Mouse (Mus musculus): Measurements from ENCODE around the gene Tbx10. TPM values are rescaled to one million over a fixed set of nuclear protein-coding genes. Genes with fewer than 3 reads are reported as not detected.
"Not testable (repeated sequence)": the region's sequence is repeated elsewhere in the genome, so short reads cannot be mapped to it uniquely, and the experiment has no call there.

Tbx10 gene
- polyA plus RNA-seq, 2 experiments: 0.28 to 0.37 TPM

- WGBS (ENCODE audit: insufficient replicate concordance): 34% methylated on average over 4 of the region's 4 CpGs
- no peak for DNase-seq (ENCODE audit: low read depth in 3 of 3, low spot score in 3 of 3)
- no peak overlapping the region for H3K9ac ChIP-seq (replicated peaks)
- no peaks in the 10 kb centered on the region for H3K27me3 ChIP-seq (ENCODE audit: control insufficient read depth, insufficient read depth, low read length)
- no peaks in the 10 kb centered on the region for H3K4me1 ChIP-seq (replicated peaks; ENCODE audit: control insufficient read depth in 2 of 2, insufficient read depth in 2 of 2, low read length in 1 of 2)
- H3K4me2 ChIP-seq (ENCODE audit: low read depth): no peak overlapping the region
- H3K9me3 ChIP-seq (ENCODE audit: control insufficient read depth, low read length): no peaks in the 10 kb centered on the region
- H3K27ac ChIP-seq: no peak overlapping the region
- no peak overlapping the region for H3K4me3 ChIP-seq (ENCODE audit: insufficient read depth in 1 of 2, low read depth in 2 of 2, low read length in 2 of 2)
- TF ChIP-seq EP300 (IDR thresholded peaks at IDR 0.05; ENCODE audit: low read depth) (no peak), CTCF (IDR thresholded peaks at IDR 0.05; ENCODE audit: low read depth) (no peak)
- H3K36me3 ChIP-seq (replicated peaks; ENCODE audit: control insufficient read depth, insufficient read depth, low read depth): no peaks in the 10 kb centered on the region
- no peak for ATAC-seq (ENCODE audit: insufficient read depth)
Measured at GRCm38 (mm10) chr19:3955804-3956203, 36.7 kb upstream of the Tbx10 start.

- H3K4me1 ChIP-seq (replicated peaks; ENCODE audit: control insufficient read depth in 2 of 2, insufficient read depth in 2 of 2, low read length in 1 of 2); H3K4me2 ChIP-seq (ENCODE audit: low read depth); H3K27ac ChIP-seq; H3K27me3 ChIP-seq (ENCODE audit: control insufficient read depth, insufficient read depth, low read length); H3K9me3 ChIP-seq (ENCODE audit: control insufficient read depth, low read length); H3K9ac ChIP-seq (replicated peaks); H3K4me3 ChIP-seq (ENCODE audit: insufficient read depth in 1 of 2, low read depth in 2 of 2, low read length in 2 of 2); H3K36me3 ChIP-seq (replicated peaks; ENCODE audit: control insufficient read depth, insufficient read depth, low read depth); DNase-seq (ENCODE audit: low read depth in 3 of 3, low spot score in 3 of 3); ATAC-seq (ENCODE audit: insufficient read depth): not testable (repeated sequence)
- WGBS (ENCODE audit: insufficient replicate concordance): 56% methylated on average over 5 of the region's 5 CpGs
Measured at GRCm38 (mm10) chr19:3957296-3958036, 35.1 kb upstream of the Tbx10 start.

- TF ChIP-seq EP300 (IDR thresholded peaks at IDR 0.05; ENCODE audit: low read depth): no peak
- no peak for TF ChIP-seq CTCF (IDR thresholded peaks at IDR 0.05; ENCODE audit: low read depth)
- no peak for ATAC-seq (ENCODE audit: insufficient read depth)
- Histone ChIP-seq H3K36me3 (replicated peaks; ENCODE audit: control insufficient read depth, insufficient read depth, low read depth) (no peaks in the 10 kb centered on the region), H3K4me2 (ENCODE audit: low read depth) (no peak within 1 kb of the TSS), H3K9me3 (ENCODE audit: control insufficient read depth, low read length) (no peaks in the 10 kb centered on the region), H3K27ac (no peak within 1 kb of the TSS), H3K9ac (replicated peaks) (no peak within 1 kb of the TSS), H3K27me3 (ENCODE audit: control insufficient read depth, insufficient read depth, low read length) (no peaks in the 10 kb centered on the region), H3K4me1 (replicated peaks; ENCODE audit: control insufficient read depth in 2 of 2, insufficient read depth in 2 of 2, low read length in 1 of 2) (no peaks in the 10 kb centered on the region), H3K4me3 (ENCODE audit: insufficient read depth in 1 of 2, low read depth in 2 of 2, low read length in 2 of 2) (no peak within 1 kb of the TSS)
- 63% methylated on average over 4 of the region's 4 CpGs for WGBS (ENCODE audit: insufficient replicate concordance)
- no peak for DNase-seq (ENCODE audit: low read depth in 3 of 3, low spot score in 3 of 3)
Measured at GRCm38 (mm10) chr19:3958470-3958869, 34.1 kb upstream of the Tbx10 start, which contains the start of gene Aldh3b3. TSS of gene Aldh3b3 (plus strand) at chr19:3958645.

- no peak overlapping the region for H3K27ac ChIP-seq
- no peak for ATAC-seq (ENCODE audit: insufficient read depth)
- no peaks in the 10 kb centered on the region for H3K27me3 ChIP-seq (ENCODE audit: control insufficient read depth, insufficient read depth, low read length)
- no peak overlapping the region for H3K9ac ChIP-seq (replicated peaks)
- TF ChIP-seq CTCF (IDR thresholded peaks at IDR 0.05; ENCODE audit: low read depth): no peak
- no peak for TF ChIP-seq EP300 (IDR thresholded peaks at IDR 0.05; ENCODE audit: low read depth)
- no peak overlapping the region for H3K4me3 ChIP-seq (ENCODE audit: insufficient read depth in 1 of 2, low read depth in 2 of 2, low read length in 2 of 2)
- H3K36me3 ChIP-seq (replicated peaks; ENCODE audit: control insufficient read depth, insufficient read depth, low read depth): no peaks in the 10 kb centered on the region
- H3K4me1 ChIP-seq (replicated peaks; ENCODE audit: control insufficient read depth in 2 of 2, insufficient read depth in 2 of 2, low read length in 1 of 2): no peaks in the 10 kb centered on the region
- DNase-seq (ENCODE audit: low read depth in 3 of 3, low spot score in 3 of 3): no peak
- no peaks in the 10 kb centered on the region for H3K9me3 ChIP-seq (ENCODE audit: control insufficient read depth, low read length)
- no peak overlapping the region for H3K4me2 ChIP-seq (ENCODE audit: low read depth)
Measured at GRCm38 (mm10) chr19:3959030-3959429, 33.5 kb upstream of the Tbx10 start.

- Histone ChIP-seq H3K9me3 (ENCODE audit: control insufficient read depth, low read length) (no peaks in the 10 kb centered on the region), H3K4me2 (ENCODE audit: low read depth) (no peak overlapping the region), H3K36me3 (replicated peaks; ENCODE audit: control insufficient read depth, insufficient read depth, low read depth) (no peaks in the 10 kb centered on the region), H3K27ac (no peak overlapping the region), H3K27me3 (ENCODE audit: control insufficient read depth, insufficient read depth, low read length) (no peaks in the 10 kb centered on the region), H3K4me1 (replicated peaks; ENCODE audit: control insufficient read depth in 2 of 2, insufficient read depth in 2 of 2, low read length in 1 of 2) (no peaks in the 10 kb centered on the region), H3K4me3 (ENCODE audit: insufficient read depth in 1 of 2, low read depth in 2 of 2, low read length in 2 of 2) (no peak overlapping the region), H3K9ac (replicated peaks) (no peak overlapping the region)
- no peak for TF ChIP-seq CTCF (IDR thresholded peaks at IDR 0.05; ENCODE audit: low read depth)
- no peak for TF ChIP-seq EP300 (IDR thresholded peaks at IDR 0.05; ENCODE audit: low read depth)
- ATAC-seq (ENCODE audit: insufficient read depth): no peak
- DNase-seq (ENCODE audit: low read depth in 3 of 3, low spot score in 3 of 3): no peak
- 69% methylated on average over 5 of the region's 5 CpGs for WGBS (ENCODE audit: insufficient replicate concordance)
Measured at GRCm38 (mm10) chr19:3960211-3960610, 32.3 kb upstream of the Tbx10 start.

GRCm38 (mm10) chr19:3961805-3962204, 30.7 kb upstream of the Tbx10 start:
- H3K27ac ChIP-seq; H3K36me3 ChIP-seq (replicated peaks; ENCODE audit: control insufficient read depth, insufficient read depth, low read depth); H3K9ac ChIP-seq (replicated peaks); H3K27me3 ChIP-seq (ENCODE audit: control insufficient read depth, insufficient read depth, low read length); ATAC-seq (ENCODE audit: insufficient read depth); DNase-seq (ENCODE audit: low read depth in 3 of 3, low spot score in 3 of 3); H3K4me2 ChIP-seq (ENCODE audit: low read depth); H3K9me3 ChIP-seq (ENCODE audit: control insufficient read depth, low read length); H3K4me3 ChIP-seq (ENCODE audit: insufficient read depth in 1 of 2, low read depth in 2 of 2, low read length in 2 of 2); H3K4me1 ChIP-seq (replicated peaks; ENCODE audit: control insufficient read depth in 2 of 2, insufficient read depth in 2 of 2, low read length in 1 of 2): not testable (repeated sequence)
- 68% methylated on average over 6 of the region's 6 CpGs for WGBS (ENCODE audit: insufficient replicate concordance)

Data from liver, embryonic 14.5 days (tissue).